Mouse (Mus musculus): ENCODE data around the gene Adamts20.
"Not testable (repeated sequence)": the region's sequence is repeated elsewhere in the genome, so short reads cannot be mapped to it uniquely, and the experiment has no call there.

Adamts20 gene

GRCm38 (mm10) chr15:94465318-94465717 is at the start of gene Adamts20:
Adamts20 (minus strand) TSS chr15:94465418.
- no peak for DNase-seq (ENCODE audit: low read depth, low spot score)

- no peak for DNase-seq (ENCODE audit: low read depth, low spot score)
Measured at GRCm38 (mm10) chr15:94503451-94504215, 38.4 kb upstream of the Adamts20 start.

GRCm38 (mm10) chr15:94499260-94499659 is 34.0 kb upstream of the Adamts20 start:
- no peak for DNase-seq (ENCODE audit: low read depth, low spot score)

GRCm38 (mm10) chr15:94495936-94496335 is 30.7 kb upstream of the Adamts20 start:
- DNase-seq (ENCODE audit: low read depth, low spot score), result peak; percentile 46

- peak; percentile 17 for DNase-seq (ENCODE audit: low read depth, low spot score)
Measured at GRCm38 (mm10) chr15:94494445-94494844, 29.2 kb upstream of the Adamts20 start.

- no peak for DNase-seq (ENCODE audit: low read depth, low spot score)
Measured at GRCm38 (mm10) chr15:94489433-94489832, 24.2 kb upstream of the Adamts20 start.

GRCm38 (mm10) chr15:94488028-94488427 is 22.8 kb upstream of the Adamts20 start:
- DNase-seq (ENCODE audit: low read depth, low spot score), result not testable (repeated sequence)

GRCm38 (mm10) chr15:94482555-94482954 is 17.3 kb upstream of the Adamts20 start:
- no peak for DNase-seq (ENCODE audit: low read depth, low spot score)

GRCm38 (mm10) chr15:94480792-94481191 is 15.6 kb upstream of the Adamts20 start:
- no peak for DNase-seq (ENCODE audit: low read depth, low spot score)

- no peak for DNase-seq (ENCODE audit: low read depth, low spot score)
Measured at GRCm38 (mm10) chr15:94480248-94480647, 15.0 kb upstream of the Adamts20 start.

GRCm38 (mm10) chr15:94479513-94480136 is 14.4 kb upstream of the Adamts20 start:
- DNase-seq (ENCODE audit: low read depth, low spot score), result no peak

- no peak for DNase-seq (ENCODE audit: low read depth, low spot score)
Measured at GRCm38 (mm10) chr15:94478706-94479105, 13.5 kb upstream of the Adamts20 start.

- no peak for DNase-seq (ENCODE audit: low read depth, low spot score)
Measured at GRCm38 (mm10) chr15:94477287-94477686, 12.1 kb upstream of the Adamts20 start.

GRCm38 (mm10) chr15:94475975-94476374 is 10.8 kb upstream of the Adamts20 start:
- no peak for DNase-seq (ENCODE audit: low read depth, low spot score)

- DNase-seq (ENCODE audit: low read depth, low spot score), result no peak
Measured at GRCm38 (mm10) chr15:94470361-94470760, 5.1 kb upstream of the Adamts20 start.

GRCm38 (mm10) chr15:94464881-94465280 is 337 bp downstream of the Adamts20 start:
- DNase-seq (ENCODE audit: low read depth, low spot score), result no peak

- peak; percentile 67 for DNase-seq (ENCODE audit: low read depth, low spot score)
Measured at GRCm38 (mm10) chr15:94463251-94463650, 2.0 kb downstream of the Adamts20 start.

GRCm38 (mm10) chr15:94462206-94462605 is 3.0 kb downstream of the Adamts20 start:
- no peak for DNase-seq (ENCODE audit: low read depth, low spot score)

- no peak for DNase-seq (ENCODE audit: low read depth, low spot score)
Measured at GRCm38 (mm10) chr15:94461166-94461565, 4.1 kb downstream of the Adamts20 start.

- no peak for DNase-seq (ENCODE audit: low read depth, low spot score)
Measured at GRCm38 (mm10) chr15:94457636-94458390, 7.4 kb downstream of the Adamts20 start.

GRCm38 (mm10) chr15:94452848-94453247 is 12.4 kb downstream of the Adamts20 start:
- DNase-seq (ENCODE audit: low read depth, low spot score), result no peak

GRCm38 (mm10) chr15:94451600-94451999 is 13.6 kb downstream of the Adamts20 start:
- no peak for DNase-seq (ENCODE audit: low read depth, low spot score)

Data from ES-CJ7 (cell line).